Mouse (Mus musculus): Measurements from ENCODE around the gene Bri3.

- TF ChIP-seq POLR2A (IDR thresholded peaks at IDR 0.05; ENCODE audit: insufficient read depth, low read depth, low read length) (no peak), CTCF (IDR thresholded peaks at IDR 0.05) (no peak)
Measured at GRCm38 (mm10) chr5:144351185-144351584, 106.9 kb downstream of the Bri3 start.
